In genomic region chr12:3550280-3550679, GRCm38 (mm10) we compare ENCODE assay signal across 7 mouse cellular contexts. TPM values are rescaled to one million over a fixed set of nuclear protein-coding genes. Genes with fewer than 3 reads are reported as not detected.
DNase-seq lines count a peak whose midpoint lies in the region; ATAC-seq and TF ChIP-seq lines count a peak whose summit lies in the region.

No protein-coding gene starts in this region.

- no peaks in the 10 kb centered on the region for H3K9me3 ChIP-seq in lung, embryonic 14.5 days (ENCODE audit: low read depth, low read length)
- H3K9me3 ChIP-seq in forebrain, postnatal 0 days (ENCODE audit: low read length), result no peaks in the 10 kb centered on the region
- no peaks in the 10 kb centered on the region for H3K9me3 ChIP-seq in lung, postnatal 0 days (ENCODE audit: low read length)

- no peak for TF ChIP-seq POLR2A in brain, embryonic 14.5 days (IDR thresholded peaks at IDR 0.05; ENCODE audit: borderline replicate concordance, extremely low read depth, insufficient read depth, insufficient read length, poor library complexity, severe bottlenecking)
- TF ChIP-seq POLR2A in cerebellum, adult 2 months (IDR thresholded peaks at IDR 0.05; ENCODE audit: borderline replicate concordance, insufficient read depth, low read length), result no peak

- TF ChIP-seq CTCF in lung, embryonic 14.5 days (IDR thresholded peaks at IDR 0.05; ENCODE audit: low read depth), result peak; percentile 22; the same call in 1 of the 2 replicates
- TF ChIP-seq CTCF in brain, embryonic 14.5 days (IDR thresholded peaks at IDR 0.05; ENCODE audit: borderline replicate concordance, extremely low read depth, insufficient read depth, insufficient read length), result peak; percentile 43; the same call in 1 of the 2 replicates
- TF ChIP-seq CTCF in forebrain, postnatal 0 days (IDR thresholded peaks at IDR 0.05; ENCODE audit: low read depth), result peak; percentile 47
- TF ChIP-seq CTCF in lung, postnatal 0 days (IDR thresholded peaks at IDR 0.05), result peak; percentile 58
- no peak for TF ChIP-seq CTCF in cerebellum, adult 2 months (IDR thresholded peaks at IDR 0.05; ENCODE audit: borderline replicate concordance, insufficient read depth, low read depth, low read length)

- WGBS in lung, embryonic 14.5 days, result 10% methylated on average over 13 of the region's 13 CpGs
- WGBS in forebrain, postnatal 0 days, result 13% methylated on average over 13 of the region's 13 CpGs
- WGBS in lung, postnatal 0 days, result 16% methylated on average over 13 of the region's 13 CpGs
- WGBS in cerebellum, adult 2 months, result 27% methylated on average over 13 of the region's 13 CpGs

- H3K27ac ChIP-seq in lung, embryonic 14.5 days (ENCODE audit: low read depth), result no peak overlapping the region
- no peak overlapping the region for H3K27ac ChIP-seq in forebrain, postnatal 0 days (ENCODE audit: low read depth, low read length)
- no peak overlapping the region for H3K27ac ChIP-seq in lung, postnatal 0 days (ENCODE audit: low read length)
- no peak overlapping the region for H3K27ac ChIP-seq in cerebellum, adult 2 months (ENCODE audit: insufficient read depth, low read length)

- no peaks in the 10 kb centered on the region for H3K4me1 ChIP-seq in lung, embryonic 14.5 days (ENCODE audit: insufficient read depth)
- H3K4me1 ChIP-seq in forebrain, postnatal 0 days (ENCODE audit: insufficient read depth), result peaks cover 3% of the 10 kb centered on the region; the same call in 1 of the 2 replicates
- no peaks in the 10 kb centered on the region for H3K4me1 ChIP-seq in lung, postnatal 0 days (ENCODE audit: insufficient read depth, low read depth, low read length)
- no peaks in the 10 kb centered on the region for H3K4me1 ChIP-seq in cerebellum, adult 2 months (ENCODE audit: control insufficient read depth, insufficient read depth, low read length)

- ATAC-seq in lung, embryonic 14.5 days (ENCODE audit: insufficient read depth), result 0 out of 2 replicates have a peak, but pooled peaks have one; percentile 28
- peak; percentile 70 for ATAC-seq in forebrain, postnatal 0 days
- peak; percentile 23; the same call in 1 of the 2 replicates for ATAC-seq in lung, postnatal 0 days

- no peaks in the 10 kb centered on the region for H3K27me3 ChIP-seq in lung, embryonic 14.5 days (ENCODE audit: insufficient read depth, low read length)
- no peaks in the 10 kb centered on the region for H3K27me3 ChIP-seq in forebrain, postnatal 0 days (ENCODE audit: insufficient read depth, low read length)
- H3K27me3 ChIP-seq in lung, postnatal 0 days (replicated peaks; ENCODE audit: insufficient read depth, low read length), result no peaks in the 10 kb centered on the region
- H3K27me3 ChIP-seq in cerebellum, adult 2 months (ENCODE audit: control insufficient read depth, insufficient read depth, low read length), result no peaks in the 10 kb centered on the region

- no peak overlapping the region; the same call in 1 of the 2 replicates for H3K9ac ChIP-seq in lung, embryonic 14.5 days
- H3K9ac ChIP-seq in forebrain, postnatal 0 days, result no peak overlapping the region
- no peak overlapping the region for H3K9ac ChIP-seq in lung, postnatal 0 days (replicated peaks; ENCODE audit: low read depth)

- TF ChIP-seq EP300 in lung, postnatal 0 days (IDR thresholded peaks at IDR 0.05), result no peak

- peak; percentile 27 for DNase-seq in lung, embryonic 14.5 days
- no peak for DNase-seq in lung, postnatal 25 days (ENCODE audit: low spot score)
- DNase-seq in brain, embryonic 14.5 days (ENCODE audit: low read depth), result no peak
- DNase-seq in forebrain, postnatal 0 days, result no peak
- peak; percentile 17 for DNase-seq in lung, postnatal 0 days (ENCODE audit: low spot score)
- DNase-seq in T-cell, adult 2 months (ENCODE audit: low spot score), result no peak
- DNase-seq in cerebellum, adult 2 months, result no peak

- H3K4me2 ChIP-seq in lung, embryonic 14.5 days, result no peak overlapping the region
- no peak overlapping the region for H3K4me2 ChIP-seq in forebrain, postnatal 0 days (ENCODE audit: low read depth)
- 0 out of 2 replicates have a peak overlapping the region, but pooled peaks have one; percentile 11 for H3K4me2 ChIP-seq in lung, postnatal 0 days (replicated peaks; ENCODE audit: low read depth, low read length)

- no peak overlapping the region for H3K4me3 ChIP-seq in lung, embryonic 14.5 days (ENCODE audit: low read depth, low read length)
- H3K4me3 ChIP-seq in forebrain, postnatal 0 days (ENCODE audit: low read depth, low read length), result no peak overlapping the region
- no peak overlapping the region for H3K4me3 ChIP-seq in lung, postnatal 0 days (ENCODE audit: low read depth, low read length)
- H3K4me3 ChIP-seq in cerebellum, adult 2 months (replicated peaks; ENCODE audit: insufficient read depth, low read depth, low read length), result no peak overlapping the region

- H3K36me3 ChIP-seq in lung, embryonic 14.5 days (ENCODE audit: insufficient read depth), result no peaks in the 10 kb centered on the region
- no peaks in the 10 kb centered on the region for H3K36me3 ChIP-seq in forebrain, postnatal 0 days (ENCODE audit: insufficient read depth)
- no peaks in the 10 kb centered on the region for H3K36me3 ChIP-seq in lung, postnatal 0 days (ENCODE audit: insufficient read depth, low read length)

RNA-seq across cellular contexts. Expression of gene Dtnb, which starts 21.9 kb away (rescaled TPM):
- polyA plus RNA-seq in lung, embryonic 14.5 days (2014; fragmentation: Nextera tagmentation; extraction: Ambion mirVana), result 36.5 and 41.1 TPM in 2 replicates
- 60.1 and 61.1 TPM in 2 replicates for polyA plus RNA-seq in brain, embryonic 14.5 days (2012; rRNA removed)
- total RNA-seq in forebrain, postnatal 0 days (2014; rRNA removed), result 51.0 and 52.2 TPM in 2 replicates
- polyA plus RNA-seq in forebrain, postnatal 0 days (2015; fragmentation: Nextera tagmentation; extraction: Ambion mirVana), result 35.7 and 45.7 TPM in 2 replicates
- polyA plus RNA-seq in lung, postnatal 0 days (2015; fragmentation: Nextera tagmentation; extraction: Ambion mirVana), result 14.5 and 18.8 TPM in 2 replicates
- 86.6 and 91.3 TPM in 2 replicates for polyA plus RNA-seq in cerebellum, adult 2 months (2012; rRNA removed)

Comparison
In these comparisons a context has a peak if more than half of its experiments do, and no peak if none do; other contexts are left out.
1. DNase-seq: peak in lung, embryonic 14.5 days (single experiment) and lung, postnatal 0 days (single experiment); none in lung, postnatal 25 days (single experiment), brain, embryonic 14.5 days (single experiment), forebrain, postnatal 0 days (single experiment), T-cell, adult 2 months (single experiment) and cerebellum, adult 2 months (0 of 2).
2. Peak in every context shown above with its lines, with median percentiles within 50 percentile points of each other: ATAC-seq.